Comparison of ENCODE assay signal across 8 mouse cellular contexts in genomic region chr8:123202288-123202687, GRCm38 (mm10). TPM values are rescaled to one million over a fixed set of nuclear protein-coding genes. Genes with fewer than 3 reads are reported as not detected.
DNase-seq lines count a peak whose midpoint lies in the region; ATAC-seq and TF ChIP-seq lines count a peak whose summit lies in the region.

No protein-coding gene starts in this region.

- no peak overlapping the region for H3K4me2 ChIP-seq in liver, postnatal 0 days (ENCODE audit: low read depth, low read length)
- H3K4me2 ChIP-seq in neural tube, embryonic 15.5 days: no peak overlapping the region

- no peak; the same call in 1 of the 2 replicates for ATAC-seq in liver, postnatal 0 days
- no peak for ATAC-seq in neural tube, embryonic 15.5 days (ENCODE audit: low FRiP score)

- no peaks in the 10 kb centered on the region for H3K4me1 ChIP-seq in kidney, adult 2 months (ENCODE audit: control insufficient read depth, insufficient read depth, low read length)
- H3K4me1 ChIP-seq in liver, postnatal 0 days (ENCODE audit: insufficient read depth): peaks cover 2% of the 10 kb centered on the region; the same call in 1 of the 2 replicates
- H3K4me1 ChIP-seq in neural tube, embryonic 15.5 days: peaks cover 3% of the 10 kb centered on the region

- H3K27me3 ChIP-seq in kidney, adult 2 months (replicated peaks; ENCODE audit: control insufficient read depth, insufficient read depth, low read length): no peaks in the 10 kb centered on the region
- no peaks in the 10 kb centered on the region for H3K27me3 ChIP-seq in liver, postnatal 0 days (ENCODE audit: insufficient read depth, low read length)
- H3K27me3 ChIP-seq in neural tube, embryonic 15.5 days (replicated peaks): no peaks in the 10 kb centered on the region

- no peak for TF ChIP-seq EP300 in liver, postnatal 0 days (IDR thresholded peaks at IDR 0.05; ENCODE audit: low read depth)

- H3K27ac ChIP-seq in kidney, adult 2 months (ENCODE audit: insufficient read depth, low read depth, low read length): no peak overlapping the region
- no peak overlapping the region for H3K27ac ChIP-seq in liver, postnatal 0 days (ENCODE audit: low read depth)
- 0 out of 2 replicates have a peak overlapping the region, but pooled peaks have one; percentile 28 for H3K27ac ChIP-seq in neural tube, embryonic 15.5 days (replicated peaks)

- H3K9me3 ChIP-seq in liver, postnatal 0 days (ENCODE audit: low read length): no peaks in the 10 kb centered on the region
- no peaks in the 10 kb centered on the region for H3K9me3 ChIP-seq in neural tube, embryonic 15.5 days (replicated peaks)

- no peak overlapping the region for H3K4me3 ChIP-seq in kidney, adult 2 months (ENCODE audit: insufficient read depth, low read depth, low read length)
- H3K4me3 ChIP-seq in liver, postnatal 0 days (ENCODE audit: low read depth, low read length): no peak overlapping the region
- H3K4me3 ChIP-seq in neural tube, embryonic 15.5 days (replicated peaks): no peak overlapping the region

- TF ChIP-seq POLR2A in kidney, adult 2 months (IDR thresholded peaks at IDR 0.05; ENCODE audit: low read depth, low read length): no peak

- no peak overlapping the region for H3K9ac ChIP-seq in liver, postnatal 0 days (replicated peaks)
- H3K9ac ChIP-seq in neural tube, embryonic 15.5 days (replicated peaks): 0 out of 2 replicates have a peak overlapping the region, but pooled peaks have one; percentile 26

- no peaks in the 10 kb centered on the region; the same call in 1 of the 2 replicates for H3K36me3 ChIP-seq in kidney, adult 2 months (ENCODE audit: control insufficient read depth, insufficient read depth, low read length)
- peaks cover 14% of the 10 kb centered on the region; the same call in 1 of the 2 replicates for H3K36me3 ChIP-seq in liver, postnatal 0 days (replicated peaks; ENCODE audit: insufficient read depth, low read length)
- peaks cover 24% of the 10 kb centered on the region for H3K36me3 ChIP-seq in neural tube, embryonic 15.5 days

- TF ChIP-seq CTCF in kidney, adult 2 months (conservative IDR thresholded peaks at IDR 0.05; ENCODE audit: insufficient read depth, insufficient read length, low read depth, low read length): peak; percentile 81
- peak; percentile 95 for TF ChIP-seq CTCF in liver, postnatal 0 days (IDR thresholded peaks at IDR 0.05; ENCODE audit: low read depth)

- 22% methylated on average over 5 of the region's 5 CpGs for WGBS in kidney, adult 2 months
- WGBS in liver, postnatal 0 days (ENCODE audit: insufficient replicate concordance): 20% methylated on average over 5 of the region's 5 CpGs
- WGBS in neural tube, embryonic 15.5 days: 20% methylated on average over 5 of the region's 5 CpGs

- peak; percentile 81 to 82 for DNase-seq in B cell, adult 2 months
- peak; percentile 90 for DNase-seq in NIH3T3 (ENCODE audit: low read depth)
- peak; percentile 75 for DNase-seq in cerebellum, adult 9-10 months
- DNase-seq in frontal cortex, postnatal 25 days (ENCODE audit: low spot score in 2 of 2): peak; percentile 53 to 60
- DNase-seq in kidney, adult 2 months: peak; percentile 72
- peak; percentile 79 for DNase-seq in liver, postnatal 0 days
- peak; percentile 52 for DNase-seq in thymus, postnatal 0 days (ENCODE audit: low spot score)

RNA-seq across cellular contexts. Expression of gene Chmp1a, which starts 10.3 kb away (rescaled TPM):
- 99.6 and 112 TPM in 2 replicates for polyA plus RNA-seq in kidney, adult 2 months (2012; rRNA removed)
- 57.5 and 60.0 TPM in 2 replicates for polyA plus RNA-seq in liver, postnatal 0 days (2015; fragmentation: Nextera tagmentation; extraction: Ambion mirVana)
- polyA plus RNA-seq in neural tube, embryonic 15.5 days (2015; fragmentation: Nextera tagmentation; extraction: Ambion mirVana): 174 and 182 TPM in 2 replicates
- 144 and 151 TPM in 2 replicates for polyA plus RNA-seq in thymus, postnatal 0 days (2015; fragmentation: Nextera tagmentation; extraction: Ambion mirVana)

RNA-seq across cellular contexts. Expression of gene Spata33, which starts 10.3 kb away (rescaled TPM):
- 3.5 and 4.6 TPM in 2 replicates for polyA plus RNA-seq in kidney, adult 2 months (2012; rRNA removed)
- polyA plus RNA-seq in liver, postnatal 0 days (2015; fragmentation: Nextera tagmentation; extraction: Ambion mirVana): 0.32 and 0.66 TPM in 2 replicates
- 6.5 and 6.6 TPM in 2 replicates for polyA plus RNA-seq in neural tube, embryonic 15.5 days (2015; fragmentation: Nextera tagmentation; extraction: Ambion mirVana)
- polyA plus RNA-seq in thymus, postnatal 0 days (2015; fragmentation: Nextera tagmentation; extraction: Ambion mirVana): 1.0 and 2.2 TPM in 2 replicates

RNA-seq across cellular contexts. Expression of gene Dpep1, which starts 16.2 kb away (rescaled TPM):
- polyA plus RNA-seq in kidney, adult 2 months (2012; rRNA removed): 360 and 388 TPM in 2 replicates
- 0.99 and 1.2 TPM in 2 replicates for polyA plus RNA-seq in liver, postnatal 0 days (2015; fragmentation: Nextera tagmentation; extraction: Ambion mirVana)
- 0.41 and 1.1 TPM in 2 replicates for polyA plus RNA-seq in neural tube, embryonic 15.5 days (2015; fragmentation: Nextera tagmentation; extraction: Ambion mirVana)
- polyA plus RNA-seq in thymus, postnatal 0 days (2015; fragmentation: Nextera tagmentation; extraction: Ambion mirVana): 2.7 and 3.7 TPM in 2 replicates

RNA-seq across cellular contexts. Expression of gene Cdk10, which starts 22.4 kb away (rescaled TPM):
- 53.3 and 53.7 TPM in 2 replicates for polyA plus RNA-seq in kidney, adult 2 months (2012; rRNA removed)
- 8.7 TPM in 2 replicates for polyA plus RNA-seq in liver, postnatal 0 days (2015; fragmentation: Nextera tagmentation; extraction: Ambion mirVana)
- 42.3 and 44.2 TPM in 2 replicates for polyA plus RNA-seq in neural tube, embryonic 15.5 days (2015; fragmentation: Nextera tagmentation; extraction: Ambion mirVana)
- polyA plus RNA-seq in thymus, postnatal 0 days (2015; fragmentation: Nextera tagmentation; extraction: Ambion mirVana): 18.3 and 18.6 TPM in 2 replicates

RNA-seq across cellular contexts. Expression of gene Spata2l, which starts 33.7 kb away (rescaled TPM):
- polyA plus RNA-seq in kidney, adult 2 months (2012; rRNA removed): 14.9 and 16.7 TPM in 2 replicates
- polyA plus RNA-seq in liver, postnatal 0 days (2015; fragmentation: Nextera tagmentation; extraction: Ambion mirVana): 4.2 and 6.6 TPM in 2 replicates
- polyA plus RNA-seq in neural tube, embryonic 15.5 days (2015; fragmentation: Nextera tagmentation; extraction: Ambion mirVana): 11.3 and 12.8 TPM in 2 replicates
- polyA plus RNA-seq in thymus, postnatal 0 days (2015; fragmentation: Nextera tagmentation; extraction: Ambion mirVana): 8.4 and 8.8 TPM in 2 replicates

Comparison
In these comparisons a context has a peak if more than half of its experiments do, and no peak if none do; other contexts are left out.
1. RNA of gene Dpep1, which starts 16.2 kb away (polyA plus RNA-seq): 360 to 388 TPM in kidney, adult 2 months; 2.7 to 3.7 TPM in thymus, postnatal 0 days, 0.99 to 1.2 TPM in liver, postnatal 0 days and 0.41 to 1.1 TPM in neural tube, embryonic 15.5 days; every median in the first group is over 10 times any median in the second.
2. Peak in every context shown above with its lines, with median percentiles within 50 percentile points of each other: DNase-seq.